Mouse (Mus musculus) testis, postnatal 14 days (tissue): ENCODE measurements at regions not wholly inside any gene's neighbourhood (a gene's known extent, or its start where the extent isn't known, plus 50 kb on each side); places are given as distances from the start of the nearest gene placed in this dataset.

ENCODE experiments used
- DNase-seq: peaks from one replicate; pipeline ENCODE4 v3.0.0; 2021; ENCODE audit warnings: low spot score

DNA sequence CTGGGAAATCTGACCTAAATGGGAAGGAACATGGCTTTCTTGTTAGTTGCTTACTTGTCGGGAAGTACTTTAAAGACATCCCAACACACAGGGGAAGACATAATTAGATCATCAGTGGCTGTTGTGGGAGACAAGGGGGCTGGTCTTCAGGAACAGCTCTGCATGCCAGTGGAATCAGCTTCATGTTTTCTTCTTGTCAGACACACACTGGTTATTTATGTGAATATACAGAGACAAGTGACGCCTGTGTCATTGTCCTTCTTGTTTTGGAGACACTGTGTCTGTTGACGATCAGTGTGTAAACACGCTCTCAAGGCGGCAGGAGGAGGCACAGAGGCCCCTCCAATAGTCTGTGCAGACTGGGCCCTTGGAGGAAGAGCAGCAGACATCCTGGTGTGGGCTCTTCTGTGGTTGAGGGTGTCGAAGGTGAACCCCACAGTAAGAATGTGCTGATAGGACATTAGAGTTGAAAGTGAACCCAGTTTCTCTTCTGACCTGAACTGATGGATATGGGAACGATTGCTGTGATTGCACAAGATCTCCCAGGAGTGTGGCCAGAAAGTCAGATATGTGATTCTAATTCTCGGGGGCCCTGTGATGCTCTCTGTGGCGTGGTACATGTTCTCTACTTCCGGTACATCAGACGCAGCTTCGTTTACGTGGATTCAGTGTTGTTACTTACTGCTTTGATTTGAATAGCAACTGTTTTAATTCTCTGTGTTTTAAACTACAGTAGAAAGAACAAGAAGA is 151.9 kb upstream of the Gm5148 start:
- DNase-seq = no peak

DNA sequence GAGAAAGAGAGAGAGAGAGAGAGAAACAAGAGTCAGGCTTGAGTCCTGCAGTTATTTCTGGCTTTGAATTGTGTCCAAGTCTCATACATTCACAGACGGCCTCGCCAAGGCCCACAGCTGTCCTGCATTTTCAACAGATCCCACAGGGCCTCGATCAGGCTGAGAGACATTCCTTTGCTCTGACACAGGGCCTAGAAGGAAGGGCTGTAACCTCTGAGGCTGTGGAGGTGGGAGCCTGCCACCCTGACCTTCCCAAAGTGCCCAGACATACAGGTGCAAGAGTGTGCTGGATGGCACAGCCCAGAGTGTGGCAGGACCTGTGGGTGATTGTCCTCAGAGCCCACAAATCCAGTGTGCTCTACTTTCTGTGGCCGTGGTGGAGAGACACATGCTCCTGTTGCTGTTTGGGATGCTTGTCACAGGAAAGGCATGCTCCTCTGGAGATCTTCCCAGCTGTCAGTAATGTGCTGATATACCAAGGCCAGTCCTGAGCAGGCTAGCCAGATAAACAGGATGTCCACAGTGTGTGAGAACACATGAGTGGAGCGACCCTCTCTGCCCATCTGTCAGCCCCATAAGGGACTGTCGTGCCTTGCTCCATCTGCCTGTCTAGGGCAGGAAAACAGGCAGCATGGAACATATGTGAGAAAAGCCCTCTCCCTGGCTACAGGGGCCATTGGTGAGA is 151.2 kb upstream of the Gm5148 start:
- DNase-seq = peak; percentile 48

DNA sequence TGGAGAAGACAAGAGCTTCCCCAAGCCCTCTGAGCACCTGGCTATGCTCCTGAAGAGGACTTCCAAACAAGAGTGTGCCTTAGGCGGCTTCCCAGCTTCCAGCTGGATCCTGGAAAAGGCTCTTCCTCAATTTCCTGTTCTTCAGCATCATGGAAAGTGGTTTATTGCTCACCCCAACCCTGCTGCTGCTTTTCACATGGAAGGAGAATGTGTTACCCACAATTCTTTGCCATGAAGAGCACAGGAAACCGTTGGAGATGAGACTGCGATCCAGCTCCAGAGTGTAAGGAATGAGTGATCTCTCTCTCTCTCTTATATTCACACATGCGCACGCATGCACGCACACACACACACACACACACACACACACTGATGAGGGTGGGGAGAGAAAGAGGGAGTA is 150.6 kb upstream of the Gm5148 start:
- DNase-seq = no peak

DNA sequence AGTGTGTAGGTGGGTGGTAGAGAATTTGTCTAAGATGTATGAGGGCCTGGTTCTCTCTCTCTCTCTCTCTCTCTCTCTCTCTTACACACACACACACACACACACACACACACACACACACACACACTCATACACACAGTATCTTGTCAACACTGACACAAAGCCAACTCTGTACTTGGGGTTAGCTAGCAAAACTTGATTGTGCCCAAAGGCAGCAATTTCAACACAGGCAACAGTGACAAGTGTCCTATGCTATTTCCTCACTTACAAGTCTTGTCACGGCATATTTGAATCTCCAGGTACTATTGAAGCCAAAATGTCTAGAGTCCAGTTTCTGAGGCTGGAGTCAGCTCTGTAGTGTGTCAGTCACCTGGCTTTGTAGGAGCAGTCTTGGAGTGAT is 150.1 kb upstream of the Gm5148 start:
- no peak for DNase-seq

DNA sequence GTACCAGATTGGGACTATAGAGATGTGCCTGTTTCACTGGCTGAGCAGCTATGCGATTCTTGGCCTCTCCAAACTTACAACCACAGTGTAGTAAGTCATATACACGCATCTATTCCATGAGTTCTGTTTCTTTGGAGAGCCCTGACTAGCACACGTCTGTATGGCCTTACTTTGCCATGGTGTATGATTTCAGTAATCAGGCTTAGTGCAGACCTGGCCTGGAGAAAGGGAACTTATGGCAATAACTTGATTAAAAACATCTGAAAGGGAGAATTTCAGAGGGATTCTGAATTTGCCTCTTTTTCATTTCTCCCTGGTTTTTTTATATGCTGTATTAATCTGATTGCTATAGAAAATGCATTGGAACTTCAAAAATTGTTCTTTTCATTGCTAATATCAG is 148.0 kb upstream of the Gm5148 start:
- no peak for DNase-seq

DNA sequence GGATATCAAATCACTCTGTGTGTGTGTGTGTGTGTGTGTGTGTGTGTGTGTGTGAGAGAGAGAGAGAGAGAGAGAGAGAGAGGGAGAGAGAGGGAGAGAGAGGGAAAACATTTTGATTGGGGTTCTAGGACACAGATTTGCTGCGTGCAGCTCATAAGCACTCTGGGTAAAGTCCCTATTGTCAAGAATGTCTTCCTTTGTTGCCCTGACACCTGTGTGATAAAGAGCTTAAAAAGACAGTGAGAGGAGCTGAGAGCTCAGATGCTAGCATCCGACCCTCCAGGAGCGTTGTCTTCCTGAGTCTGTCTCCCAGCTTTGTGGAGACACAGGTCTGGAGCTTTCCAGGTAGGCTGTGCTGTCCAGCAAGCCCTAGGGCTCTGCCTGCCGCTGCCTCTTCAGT is 146.8 kb upstream of the Gm5148 start:
- no peak for DNase-seq

DNA sequence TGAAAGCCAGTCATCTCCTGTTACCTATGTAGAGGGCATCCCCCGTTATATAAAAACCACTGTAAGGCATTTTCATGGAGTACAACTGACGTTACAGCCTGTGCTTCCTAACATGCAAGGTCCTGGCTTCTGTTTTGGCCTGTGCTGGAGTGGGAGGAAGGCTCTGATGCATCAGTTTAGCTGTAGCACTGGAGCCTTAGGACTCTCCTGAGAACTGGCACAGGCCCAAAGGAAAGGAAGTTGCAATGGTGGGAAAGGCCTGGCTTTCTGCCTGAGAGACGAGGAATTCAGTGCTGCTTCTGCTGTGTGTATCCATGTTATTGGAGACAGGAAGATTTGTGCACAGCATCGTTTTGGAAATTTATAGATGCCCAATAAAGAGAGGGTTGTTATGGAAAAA is 144.2 kb upstream of the Gm5148 start:
- no peak for DNase-seq

DNA sequence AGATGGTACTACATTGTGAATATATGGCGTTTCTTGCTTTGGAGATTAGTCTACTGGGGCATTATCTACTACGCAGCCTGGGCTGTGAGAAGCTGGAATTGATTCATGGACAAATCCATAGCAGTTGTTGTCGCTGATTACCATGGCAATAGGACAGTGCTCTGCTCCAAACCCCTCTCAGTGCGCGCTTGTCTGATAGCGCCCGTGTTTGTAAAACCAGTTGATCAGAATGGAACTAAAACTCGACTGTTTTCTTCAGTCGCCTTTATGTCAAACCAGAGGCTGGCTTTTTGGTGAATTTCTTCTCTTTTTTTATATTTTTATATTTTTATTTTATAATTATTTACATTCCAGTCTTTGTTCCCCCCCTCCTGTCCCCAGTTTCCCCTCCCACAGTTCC is 138.5 kb upstream of the Gm5148 start:
- no peak for DNase-seq

DNA sequence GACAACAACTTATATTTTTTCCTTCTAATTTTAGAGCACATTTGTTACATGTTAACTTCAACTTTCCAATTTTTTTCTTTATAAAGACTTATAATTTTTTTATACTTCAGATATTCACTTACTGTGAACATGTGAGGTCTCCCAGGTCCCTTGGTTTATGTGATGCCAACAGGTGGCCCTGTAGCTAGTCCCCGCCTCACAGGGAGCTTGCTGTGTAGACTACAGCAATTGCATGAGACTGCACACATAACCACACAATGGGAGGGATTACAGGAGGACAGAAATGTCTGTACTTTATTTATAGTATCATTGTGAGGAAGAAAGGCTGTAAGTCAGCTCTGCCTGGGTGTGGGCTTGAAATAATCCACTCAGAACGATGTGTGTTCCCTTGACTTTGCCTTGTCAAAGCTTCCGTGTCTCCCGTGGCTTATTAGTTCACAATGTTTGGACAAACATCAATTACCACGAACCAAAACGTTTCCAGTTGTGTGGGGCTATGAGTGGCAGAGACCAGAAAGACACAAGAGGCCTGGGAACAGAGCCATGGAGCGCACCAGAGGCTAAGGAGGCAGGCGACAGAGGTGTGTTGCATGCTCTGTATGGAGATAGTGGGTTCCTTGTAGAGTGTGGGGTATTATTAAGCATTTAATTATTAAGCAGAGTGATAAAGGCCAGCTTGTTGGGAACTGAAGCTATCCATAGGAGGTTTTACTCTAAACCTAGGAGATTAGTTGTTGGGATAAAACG is 136.6 kb upstream of the Gm5148 start:
- DNase-seq = no peak

DNA sequence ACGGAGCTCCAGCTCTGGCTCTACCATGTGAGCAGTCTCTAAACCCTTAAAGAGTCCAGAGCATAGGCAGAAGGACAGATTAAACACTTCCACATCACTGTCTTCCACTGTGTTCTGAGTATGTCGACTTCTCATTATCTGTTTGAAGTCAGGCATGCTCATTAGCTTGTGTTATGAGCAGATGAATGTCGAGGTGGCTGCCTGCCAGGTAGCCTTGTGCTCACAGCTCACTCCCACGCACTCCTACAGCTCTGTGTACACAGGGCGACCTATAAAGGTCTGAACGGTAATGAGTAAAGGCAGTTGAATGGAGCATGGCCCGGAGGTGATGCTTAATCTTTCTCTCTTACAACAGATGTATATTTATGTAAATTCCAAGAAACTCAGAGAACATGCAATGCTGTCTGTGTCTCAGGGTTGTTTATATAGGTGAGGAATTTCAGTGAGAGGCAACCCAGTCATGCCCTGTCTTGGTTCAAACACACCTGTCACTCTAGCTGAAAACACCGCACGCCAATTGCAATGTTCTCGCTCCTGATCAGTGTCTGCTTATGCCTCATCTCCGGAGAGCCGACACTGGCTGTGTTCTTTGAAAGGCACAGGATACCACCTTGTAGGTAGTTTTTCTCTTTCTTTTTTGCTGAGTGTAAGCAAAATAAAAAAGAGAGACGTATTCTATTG is 135.9 kb upstream of the Gm5148 start:
- DNase-seq = no peak

DNA sequence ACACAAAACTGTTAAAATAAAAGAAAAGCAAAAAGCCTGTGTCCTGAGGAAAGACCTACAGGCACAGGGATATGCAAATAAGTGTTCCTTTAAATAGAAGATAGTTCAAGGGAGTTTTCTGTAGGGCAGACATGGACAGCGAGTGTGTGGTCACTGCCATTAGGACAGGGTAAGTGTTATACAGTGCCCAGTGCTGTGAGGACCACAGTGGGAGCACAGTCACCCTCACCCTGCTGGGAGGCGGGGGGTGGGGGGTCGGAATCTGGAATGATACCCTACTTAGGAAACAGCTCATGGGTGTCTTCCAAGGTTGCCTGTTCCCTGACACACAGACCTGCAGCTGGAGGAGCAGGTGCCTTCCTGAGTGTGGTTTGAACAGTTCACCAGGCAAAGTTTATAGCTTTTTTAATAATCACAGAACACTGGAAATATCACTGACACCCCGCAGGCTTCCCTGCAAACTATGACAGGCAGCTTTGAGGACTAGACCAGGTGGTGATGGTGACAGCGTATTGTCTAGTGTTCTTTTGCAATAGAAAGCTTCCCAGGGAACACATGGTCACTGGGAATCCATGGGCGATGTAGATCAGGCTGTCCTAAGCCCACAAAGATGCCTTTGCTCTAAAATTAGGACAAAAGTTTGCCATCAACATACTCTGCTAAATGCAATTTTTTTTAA is 134.5 kb upstream of the Gm5148 start:
- DNase-seq = no peak

DNA sequence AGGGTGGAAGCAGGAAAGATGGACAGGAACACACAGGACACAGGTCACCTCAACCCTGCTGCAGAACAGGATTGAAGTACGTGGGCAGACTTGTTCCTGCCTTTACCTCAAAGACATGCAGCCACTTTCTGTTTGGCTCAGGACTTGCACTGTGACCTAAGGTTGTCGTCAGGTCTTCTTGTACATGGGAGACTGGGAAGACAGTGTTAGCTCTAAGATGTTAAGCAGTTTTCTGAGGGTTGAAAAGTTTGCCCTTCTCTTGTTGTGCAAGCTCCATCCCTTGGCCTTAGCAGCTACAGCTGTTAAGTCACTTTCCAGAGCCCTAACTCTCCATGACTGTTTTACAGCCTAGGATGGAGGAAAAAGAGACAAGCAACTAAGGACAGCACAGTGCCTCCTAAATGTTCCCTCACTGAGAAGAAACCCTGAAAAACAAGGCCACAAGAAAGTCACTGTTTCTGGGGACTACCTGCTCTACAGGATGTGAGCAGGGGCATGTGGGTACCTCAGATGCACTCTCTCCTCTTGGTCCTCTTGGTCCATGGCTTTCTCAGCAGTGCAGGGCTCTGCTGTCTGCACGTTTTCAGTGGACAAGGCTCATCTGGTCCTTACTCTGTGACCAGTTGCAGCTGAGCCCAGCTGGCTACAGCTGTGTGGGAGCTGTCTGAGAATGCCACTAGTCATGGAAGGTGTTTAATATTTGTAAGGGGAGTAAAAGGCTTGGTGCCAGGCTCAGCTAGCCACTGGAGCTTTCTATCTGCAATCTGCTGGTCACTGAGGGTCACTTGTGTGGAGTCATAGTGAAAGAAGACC is 122.1 kb upstream of the Gm5148 start:
- DNase-seq = no peak

DNA sequence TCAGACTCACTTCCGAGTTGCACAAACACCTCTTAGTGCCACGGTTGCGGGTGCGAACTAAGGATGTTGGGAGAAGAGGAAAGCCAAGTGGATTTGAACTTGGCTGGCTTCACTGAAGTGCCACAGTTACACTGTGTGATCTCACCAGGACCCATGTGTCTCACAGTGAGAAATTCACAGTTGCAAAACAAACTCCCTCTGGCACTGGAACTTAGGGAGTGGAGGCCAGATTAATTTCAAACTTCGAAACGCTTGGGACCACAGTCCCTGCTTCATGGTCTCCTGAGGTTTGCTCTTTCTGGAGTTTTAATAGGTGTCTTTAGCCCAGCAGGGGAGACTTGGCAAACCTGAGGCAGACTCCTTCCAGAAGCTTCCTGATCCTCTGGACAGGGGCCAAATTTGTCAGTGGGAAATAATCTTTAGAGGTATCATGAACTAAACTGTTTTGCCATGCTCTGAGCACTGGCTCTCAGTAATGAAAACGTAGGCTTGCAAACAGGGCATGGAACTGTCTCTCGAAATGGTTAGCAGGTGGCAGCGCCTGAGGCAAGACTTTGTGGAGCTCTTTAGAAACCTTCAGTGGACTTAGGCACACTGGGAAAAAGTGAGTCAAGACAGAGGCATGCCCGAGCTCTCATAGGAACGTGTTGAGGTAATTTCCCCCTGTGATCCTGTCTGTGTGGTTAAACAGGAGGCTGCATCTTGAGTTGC is 121.2 kb upstream of the Gm5148 start:
- no peak for DNase-seq

DNA sequence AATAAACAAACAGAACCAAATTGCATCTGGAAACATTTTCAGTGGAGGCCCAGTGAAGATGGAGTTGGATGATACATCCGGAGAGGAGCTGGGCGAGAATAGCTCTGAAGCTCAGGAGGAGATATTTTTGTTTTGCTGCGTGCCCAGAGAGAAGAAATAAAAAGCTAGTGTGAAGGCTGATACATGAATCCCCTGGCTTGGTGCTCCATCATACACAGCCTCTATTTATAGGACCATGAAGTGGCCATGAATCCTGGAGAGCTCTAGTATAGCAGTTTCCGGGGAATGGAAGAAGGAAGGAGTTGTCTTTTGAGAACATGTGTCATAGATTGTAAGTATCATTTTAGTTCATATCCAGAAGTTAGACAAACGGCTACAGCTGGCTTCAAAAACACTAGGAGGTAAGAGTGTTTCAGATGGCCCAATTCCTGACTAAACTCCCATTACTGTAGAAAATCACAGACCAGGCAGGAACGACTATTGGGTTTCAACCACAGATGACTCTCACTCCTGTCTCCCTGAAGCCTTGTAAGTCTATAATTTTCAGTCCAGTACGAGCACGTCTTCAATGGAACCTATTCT is 120.5 kb upstream of the Gm5148 start:
- no peak for DNase-seq

DNA sequence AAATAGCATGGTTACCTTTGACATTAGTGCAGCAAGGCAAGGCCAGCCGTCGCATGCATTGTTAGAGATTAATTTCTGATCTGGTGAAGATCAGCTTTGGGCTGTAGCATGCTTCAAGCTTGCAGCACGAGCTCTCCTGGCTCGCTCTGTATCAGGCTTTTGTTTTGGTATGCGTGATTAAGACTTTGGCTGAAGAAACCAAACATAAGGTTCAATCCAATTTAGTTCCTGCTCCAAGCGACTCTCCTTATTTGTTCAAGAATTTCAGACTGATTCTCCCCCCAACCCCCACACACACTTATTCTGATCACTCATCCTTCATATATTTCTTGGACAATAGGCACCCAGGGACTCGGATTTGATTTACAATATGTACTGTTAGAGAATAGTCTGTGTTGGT is 118.0 kb upstream of the Gm5148 start:
- DNase-seq = no peak

DNA sequence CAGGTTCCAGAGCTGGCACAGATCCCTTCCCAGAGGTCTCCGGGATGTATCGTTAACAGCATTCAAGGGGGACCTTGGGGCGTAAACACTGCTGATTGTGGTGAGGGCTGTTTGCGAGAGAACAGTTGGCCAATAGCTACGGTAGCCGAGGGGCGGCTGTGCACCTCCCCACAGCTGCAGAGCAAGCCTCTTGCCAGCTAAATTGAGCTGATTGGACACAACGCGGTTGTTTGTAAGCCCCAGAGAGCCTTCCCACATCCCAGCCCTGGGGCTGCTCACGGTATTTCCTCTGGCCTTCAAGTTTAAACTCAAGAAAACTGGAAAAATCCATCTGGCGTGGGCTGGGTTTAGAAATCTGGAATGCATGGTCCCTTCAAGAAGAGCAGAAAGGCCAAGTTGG is 114.6 kb upstream of the Gm5148 start:
- DNase-seq = peak; percentile 69

DNA sequence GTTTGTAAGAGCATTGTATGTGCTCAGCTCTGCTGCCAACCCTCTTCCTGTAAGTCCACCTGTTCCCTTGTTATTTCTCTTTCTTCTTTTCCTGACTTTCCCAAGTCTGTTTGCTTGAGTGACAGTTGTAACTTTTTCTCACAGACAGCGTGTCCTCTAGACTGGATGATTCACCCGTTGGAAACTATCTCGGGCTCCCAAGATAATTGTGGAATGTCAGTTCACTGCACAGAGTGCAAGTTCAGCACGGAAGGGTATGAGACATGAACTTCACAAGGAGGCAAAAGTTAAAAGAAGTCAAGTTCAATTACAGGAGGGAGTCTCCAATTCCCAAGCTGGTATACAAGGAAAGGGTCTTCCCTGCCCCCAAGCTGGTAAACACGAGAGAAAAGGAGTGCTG is 112.5 kb upstream of the Gm5148 start:
- DNase-seq = no peak

DNA sequence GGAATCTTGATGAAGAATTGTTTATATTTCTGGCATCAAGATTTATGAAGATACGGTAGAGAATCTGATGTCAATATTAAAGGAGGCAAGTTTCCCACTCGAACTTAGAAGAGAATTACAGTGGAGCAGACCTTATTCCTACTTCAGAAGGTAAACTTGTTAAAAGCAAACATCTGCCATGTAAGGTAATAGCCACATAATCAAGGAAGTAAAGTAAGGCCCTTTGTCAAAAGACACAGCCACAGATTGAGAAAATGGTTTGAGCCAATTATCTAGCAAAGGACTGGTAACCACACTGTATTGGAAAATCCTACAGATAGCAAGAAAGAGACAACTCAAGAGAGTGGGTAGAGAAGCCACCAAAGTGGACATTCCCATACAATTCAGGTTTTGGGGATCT is 111.4 kb upstream of the Gm5148 start:
- DNase-seq = no peak

DNA sequence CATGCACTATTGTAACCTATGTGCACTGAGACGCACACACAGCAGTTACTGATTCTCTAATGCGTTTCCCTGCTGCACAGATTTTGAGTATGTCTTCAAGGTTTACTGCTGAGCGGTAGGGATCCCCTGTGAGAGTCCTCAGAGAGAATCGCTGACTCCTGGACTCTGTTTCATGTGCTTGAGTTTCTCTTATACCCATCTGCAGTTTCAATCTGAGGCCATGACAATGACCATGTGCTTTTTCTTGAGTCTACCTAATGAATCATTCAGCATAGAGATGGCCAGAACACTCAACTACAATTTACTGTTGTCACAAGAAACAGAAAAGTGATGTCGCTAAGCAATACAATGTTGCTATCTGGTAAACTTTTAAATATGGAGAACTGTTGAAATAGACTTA is 110.8 kb upstream of the Gm5148 start:
- no peak for DNase-seq

DNA sequence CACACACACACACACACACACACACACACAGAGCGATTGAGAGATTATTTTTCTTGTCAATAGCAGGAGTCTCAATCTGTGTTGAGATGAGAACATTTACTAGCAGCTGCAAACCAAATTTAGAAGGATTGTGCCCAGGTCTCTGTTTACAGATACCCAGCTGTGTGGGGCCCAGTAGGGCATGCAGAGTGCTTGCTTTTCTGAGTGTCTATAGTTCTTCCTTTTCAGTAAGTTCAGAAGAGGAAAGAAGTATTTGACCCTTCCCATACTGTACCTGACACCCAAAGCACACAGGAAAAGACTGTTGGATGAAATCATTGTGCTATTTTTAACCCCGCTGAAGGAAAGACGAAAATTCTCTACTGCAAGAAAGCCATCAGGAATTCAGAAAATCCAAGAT is 110.3 kb upstream of the Gm5148 start:
- DNase-seq = no peak
